Mouse (Mus musculus) adrenal gland (tissue): ENCODE data around the gene Large1.

Experiments used
- intact Hi-C: fragments of 180-260 bp; cut with DNase I; formaldehyde crosslinking; loops from one replicate; pipeline ENCODE4 v1.15.1; 2025
- microRNA-seq, 2 experiments: library from miRNA; unstranded; fragments of <30 nt; microRNA quantifications; one replicate each; pipeline ENCODE4; 2019

Large1 gene

GRCm38 (mm10) chr8:72815681-72816080, 537.7 kb downstream of the Large1 start:
- intact Hi-C loops, result no loop called here

- intact Hi-C loops, result no loop called here
Observed at GRCm38 (mm10) chr8:72812690-72813089, 540.6 kb downstream of the Large1 start.

- intact Hi-C loops, result no loop called here
Observed at GRCm38 (mm10) chr8:72801583-72801982, 551.8 kb downstream of the Large1 start.

- intact Hi-C loops, result no loop called here
Observed at GRCm38 (mm10) chr8:72780644-72781043, 572.7 kb downstream of the Large1 start.

- intact Hi-C loops, result no loop called here
Observed at GRCm38 (mm10) chr8:72777797-72778196, 575.5 kb downstream of the Large1 start.

GRCm38 (mm10) chr8:72766777-72767176, 586.6 kb downstream of the Large1 start:
- intact Hi-C loops, result no loop called here

- intact Hi-C loops, result no loop called here
Observed at GRCm38 (mm10) chr8:72765696-72766095, 587.6 kb downstream of the Large1 start.

Small RNA genes lying within 50 kb of the gene (microRNA-seq; reads per million reads assigned to microRNA genes)
- gene Mir28b, result 0.80 to 1.2 reads per million in 2 experiments
